Mouse (Mus musculus) lung, postnatal 10 days (tissue): Measurements from ENCODE around the gene 4930595D18Rik.
A peak's percentile ranks its signal among the peaks of the same experiment; 100 is the strongest.

Experiments
- DNase-seq: peaks from one replicate; pipeline ENCODE4 v3.0.0; 2021

4930595D18Rik gene

GRCm38 (mm10) chr12:111134791-111135733, 49.2 kb downstream of the 4930595D18Rik start:
- peak; percentile 65 for DNase-seq

GRCm38 (mm10) chr12:111134169-111134568, 50.1 kb downstream of the 4930595D18Rik start:
- peak; percentile 10 for DNase-seq

DNA sequence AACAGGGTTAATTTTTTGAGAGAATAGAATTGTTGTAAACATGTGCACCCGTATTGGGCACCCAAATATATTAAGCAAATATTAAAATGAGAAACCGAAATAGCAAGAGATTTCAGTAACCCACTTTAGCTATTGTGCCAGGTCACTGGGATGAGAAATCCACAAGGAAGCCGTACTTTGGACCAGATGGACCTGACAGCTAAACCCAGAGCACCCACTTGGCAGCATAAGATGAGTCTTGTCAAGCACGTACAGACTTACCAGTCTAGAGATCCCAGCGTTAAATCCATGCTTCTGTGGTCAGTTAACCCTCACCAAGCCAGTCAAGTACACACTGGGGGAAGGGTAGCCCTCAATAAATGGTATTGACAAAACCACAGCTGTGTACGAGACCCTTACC, 58.6 kb downstream of the 4930595D18Rik start:
- no peak for DNase-seq

DNA sequence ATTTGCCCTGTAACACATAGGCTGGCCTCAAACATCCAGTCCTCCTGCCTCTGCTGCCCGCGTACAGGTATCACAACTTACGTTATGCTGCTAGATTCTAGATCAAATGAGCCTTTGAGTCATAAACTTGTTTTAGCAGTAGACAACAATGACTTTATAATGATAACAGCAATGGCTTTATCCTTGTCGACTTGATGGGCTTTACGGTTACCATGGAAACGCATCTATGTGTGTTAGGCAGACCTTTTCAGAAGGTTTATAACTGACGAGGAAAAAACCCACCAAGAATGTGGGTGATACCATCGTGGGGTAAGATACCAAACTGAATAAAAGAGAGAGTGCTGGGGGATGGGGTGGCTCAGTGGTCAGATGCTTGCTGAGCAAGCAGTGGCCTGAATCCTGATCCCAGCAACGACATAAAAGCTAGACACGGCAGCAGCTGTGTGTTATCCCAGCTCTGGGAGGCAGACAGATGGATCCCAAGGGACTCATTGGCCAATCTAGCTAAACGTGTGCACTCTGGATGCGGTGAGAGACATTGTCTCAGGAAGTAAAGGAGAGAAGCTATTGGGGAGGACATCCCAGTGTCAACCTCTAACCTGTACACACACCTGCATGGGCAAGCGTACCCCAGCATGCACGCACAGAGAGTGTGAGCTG, 59.6 kb downstream of the 4930595D18Rik start:
- DNase-seq: no peak

- peak; percentile 16 for DNase-seq
Measured at GRCm38 (mm10) chr12:111122332-111122852, 61.9 kb downstream of the 4930595D18Rik start.

DNA sequence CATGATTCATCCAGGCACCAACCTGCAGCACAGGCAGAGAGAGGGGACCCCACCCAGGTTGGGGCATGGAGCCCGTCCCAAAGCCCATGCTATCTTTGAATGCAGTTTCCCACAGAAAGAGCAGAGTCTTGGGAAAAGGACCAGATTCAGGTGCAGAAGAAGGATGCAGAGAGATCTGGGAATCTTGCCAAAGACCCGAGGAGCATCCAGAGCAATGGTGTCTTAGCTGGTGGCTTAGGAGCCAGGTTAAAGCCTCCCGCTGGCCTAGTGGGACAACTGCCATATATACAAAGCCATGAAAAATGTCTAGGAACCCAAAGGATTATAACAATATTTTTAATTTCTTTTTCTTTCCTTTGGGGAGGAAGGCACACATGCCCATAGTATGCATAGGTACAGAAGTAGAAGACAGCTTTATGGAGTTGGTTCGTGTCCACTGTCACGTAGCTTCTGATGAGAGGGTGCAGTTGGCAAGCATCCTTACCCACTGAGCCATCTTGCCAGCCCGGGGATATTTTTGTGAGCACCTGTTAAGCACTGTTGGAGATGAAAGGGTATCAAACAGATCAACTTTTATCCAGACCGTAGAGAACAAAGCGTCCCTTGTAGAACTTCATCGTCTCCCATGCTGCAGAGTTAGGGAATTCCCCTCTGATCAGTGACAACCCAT, 63.2 kb downstream of the 4930595D18Rik start:
- DNase-seq: no peak

DNA sequence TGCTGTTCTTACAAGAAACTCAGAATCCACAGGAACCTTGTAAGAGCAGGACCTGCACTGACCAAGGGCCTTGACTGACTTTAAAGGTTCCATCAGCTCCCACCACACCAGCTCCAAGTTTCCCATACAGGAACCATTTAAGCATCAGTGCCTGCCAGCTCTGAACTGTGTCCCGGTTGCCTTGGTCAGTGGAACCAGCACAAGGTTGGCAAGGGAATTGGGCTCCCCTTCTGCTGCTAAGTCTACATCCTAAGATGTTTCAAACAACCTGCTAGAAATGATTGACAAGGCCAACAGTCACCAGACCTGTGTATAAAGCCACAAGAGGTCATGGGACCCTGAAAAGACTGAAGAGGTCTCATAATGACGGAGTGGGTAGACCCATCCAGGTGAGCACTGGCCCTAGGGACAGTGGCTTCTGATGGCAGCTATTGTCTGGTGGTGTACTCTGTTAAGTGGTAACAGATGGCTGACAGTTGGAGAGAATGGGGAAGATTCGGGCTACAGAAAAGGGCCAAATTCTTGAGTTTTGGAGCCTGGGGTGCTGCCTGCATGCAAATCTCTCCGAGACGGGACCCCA, 64.7 kb downstream of the 4930595D18Rik start:
- no peak for DNase-seq

DNA sequence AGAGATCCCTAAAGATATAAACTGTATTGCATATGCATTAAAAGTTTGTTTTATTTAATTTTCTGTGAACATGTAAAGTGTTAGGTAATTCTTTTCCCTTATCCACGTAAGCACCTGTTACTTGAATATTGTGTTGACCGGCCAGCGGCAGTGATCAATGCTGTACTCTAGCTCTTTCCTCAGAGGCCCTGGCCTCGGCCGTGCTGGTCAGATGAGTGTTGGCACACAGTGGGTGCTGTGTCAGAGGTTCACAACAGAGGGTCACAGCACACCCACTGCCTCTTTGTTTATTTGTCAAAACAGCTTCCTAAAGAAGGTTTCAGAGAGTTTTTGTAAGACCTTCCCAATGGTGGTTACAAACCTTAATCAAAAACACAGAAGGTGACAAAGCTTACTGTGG, 69.7 kb downstream of the 4930595D18Rik start:
- DNase-seq: no peak

DNA sequence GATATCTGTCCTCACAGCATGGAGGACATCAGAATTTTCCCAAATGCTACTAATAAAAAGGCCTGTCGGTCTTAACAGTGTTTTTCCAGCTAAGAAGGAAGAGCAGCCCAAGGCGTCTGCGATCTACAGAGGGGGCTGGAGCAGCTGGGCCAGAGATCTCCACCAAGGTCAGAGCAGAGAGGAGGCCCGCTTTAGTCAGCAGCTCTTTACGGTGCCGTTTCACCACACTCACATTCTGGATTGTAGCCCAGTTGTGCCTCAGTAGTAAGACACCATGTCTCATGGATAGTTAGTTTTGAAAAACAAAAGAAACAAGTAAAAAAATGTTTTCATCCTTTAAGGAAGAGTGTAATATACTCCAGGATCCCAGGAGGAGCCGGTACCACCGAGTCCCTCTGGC, 73.1 kb downstream of the 4930595D18Rik start:
- DNase-seq: no peak
